Comparison of ENCODE assay signal across 10 mouse cellular contexts in genomic region chr6:87101955-87102353, GRCm38 (mm10). TPM values are rescaled to one million over a fixed set of nuclear protein-coding genes. Genes with fewer than 3 reads are reported as not detected.
DNase-seq lines count a peak whose midpoint lies in the region; ATAC-seq lines count a peak whose summit lies in the region.
"Had no signal": no experiment of that assay in that cellular context is flagged by ENCODE, and none has a peak within 500 bp of the region (broad histone marks: within the 10 kb centered on the region; RNA-seq: fewer than 3 reads in every experiment).

No protein-coding gene starts in this region.

- H3K36me3 ChIP-seq in liver, embryonic 11.5 days (ENCODE audit: control insufficient read depth, insufficient read depth, low read length): no peaks in the 10 kb centered on the region
- H3K36me3 ChIP-seq in hindbrain, embryonic 12.5 days: no peaks in the 10 kb centered on the region
- H3K36me3 ChIP-seq in midbrain, embryonic 16.5 days (ENCODE audit: control insufficient read depth, insufficient read depth, low read length): no peaks in the 10 kb centered on the region

- no peak overlapping the region for H3K9ac ChIP-seq in liver, embryonic 11.5 days (ENCODE audit: low read depth, low read length)
- 0 out of 2 replicates have a peak overlapping the region, but pooled peaks have one; percentile 2 for H3K9ac ChIP-seq in hindbrain, embryonic 12.5 days
- no peak overlapping the region for H3K9ac ChIP-seq in midbrain, embryonic 16.5 days (ENCODE audit: low read depth, low read length)

- H3K4me2 ChIP-seq in liver, embryonic 11.5 days: no peak overlapping the region
- no peak overlapping the region for H3K4me2 ChIP-seq in hindbrain, embryonic 12.5 days (replicated peaks)
- no peak overlapping the region for H3K4me2 ChIP-seq in midbrain, embryonic 16.5 days (ENCODE audit: low read length)

- 22% methylated on average over 4 of the region's 4 CpGs for WGBS in liver, embryonic 11.5 days
- WGBS in hindbrain, embryonic 12.5 days: 28% methylated on average over 4 of the region's 4 CpGs
- WGBS in midbrain, embryonic 16.5 days: 26% methylated on average over 4 of the region's 4 CpGs

- DNase-seq in CD4-positive, CD25-positive, alpha-beta regulatory T cell, adult 2 months (ENCODE audit: low read depth, low spot score): peak; percentile 10
- DNase-seq in liver, embryonic 11.5 days (ENCODE audit: low spot score): no peak
- no peak for DNase-seq in liver
- no peak for DNase-seq in left cerebral cortex, postnatal 25 days (ENCODE audit: low spot score in 2 of 2)
- no peak for DNase-seq in frontal cortex, postnatal 36 days (ENCODE audit: low spot score in 2 of 2)

- no peaks in the 10 kb centered on the region for H3K27me3 ChIP-seq in liver, embryonic 11.5 days (replicated peaks; ENCODE audit: control insufficient read depth, insufficient read depth, low read length)
- H3K27me3 ChIP-seq in hindbrain, embryonic 12.5 days: no peaks in the 10 kb centered on the region
- H3K27me3 ChIP-seq in midbrain, embryonic 16.5 days (ENCODE audit: control insufficient read depth, insufficient read depth, low read depth, low read length): no peaks in the 10 kb centered on the region

- intact Hi-C loops in left cerebral cortex, postnatal 25 days (cut with DNase I): loop anchor here (1.0 to 10.0 kb wide), 5 partner anchors 125 to 423 kb away; partner anchors contain the start of gene Antxr1

- H3K27ac ChIP-seq in liver, embryonic 11.5 days (ENCODE audit: low read depth, low read length): no peak overlapping the region
- no peak overlapping the region for H3K27ac ChIP-seq in hindbrain, embryonic 12.5 days
- no peak overlapping the region for H3K27ac ChIP-seq in midbrain, embryonic 16.5 days (ENCODE audit: low read length)

- no peak for ATAC-seq in CD4-positive, CD25-positive, alpha-beta regulatory T cell, adult 4 months
- 0 out of 2 replicates have a peak, but pooled peaks have one; percentile 47 for ATAC-seq in liver, embryonic 11.5 days (replicated peaks; ENCODE audit: low FRiP score)
- ATAC-seq in hindbrain, embryonic 12.5 days (ENCODE audit: low FRiP score): peak; percentile 49; the same call in 1 of the 2 replicates
- ATAC-seq in midbrain, embryonic 16.5 days: peak; percentile 34; the same call in 1 of the 2 replicates

- no peak overlapping the region for H3K4me3 ChIP-seq in liver, embryonic 11.5 days (ENCODE audit: low read depth, low read length)
- H3K4me3 ChIP-seq in hindbrain, embryonic 12.5 days: no peak overlapping the region
- H3K4me3 ChIP-seq in midbrain, embryonic 16.5 days (ENCODE audit: low read depth, low read length): no peak overlapping the region

- H3K4me1 ChIP-seq in liver, embryonic 11.5 days (replicated peaks; ENCODE audit: control insufficient read depth, insufficient read depth, low read length): peaks cover 8% of the 10 kb centered on the region
- peaks cover 18% of the 10 kb centered on the region for H3K4me1 ChIP-seq in hindbrain, embryonic 12.5 days
- H3K4me1 ChIP-seq in midbrain, embryonic 16.5 days (ENCODE audit: control insufficient read depth, insufficient read depth, low read length): peaks cover 10% of the 10 kb centered on the region

- H3K9me3 ChIP-seq in liver, embryonic 11.5 days (ENCODE audit: control insufficient read depth, low read length): no peaks in the 10 kb centered on the region
- no peaks in the 10 kb centered on the region for H3K9me3 ChIP-seq in hindbrain, embryonic 12.5 days (replicated peaks)
- H3K9me3 ChIP-seq in midbrain, embryonic 16.5 days (replicated peaks; ENCODE audit: control insufficient read depth, low read length, poor library complexity, severe bottlenecking): no peaks in the 10 kb centered on the region

RNA-seq across cellular contexts. Expression of gene D6Ertd527e, which starts 2.6 kb away (rescaled TPM):
- polyA plus RNA-seq in CD4-positive, CD25-positive, alpha-beta regulatory T cell, adult 4 months (2017; shearing (Covaris generic)): not detected
- polyA plus RNA-seq in liver, embryonic 11.5 days (2014; fragmentation: Nextera tagmentation; extraction: Ambion mirVana): 0.19 and 0.43 TPM in 2 replicates
- 0.10 and 0.52 TPM in 2 replicates for polyA plus RNA-seq in hindbrain, embryonic 12.5 days (2016; fragmentation: Nextera tagmentation; extraction: Ambion mirVana)
- 0.19 TPM in 1 of 2 replicates, not detected in the other for polyA plus RNA-seq in midbrain, embryonic 16.5 days (2015; fragmentation: Nextera tagmentation; extraction: Ambion mirVana)
- total RNA-seq in left cerebral cortex, postnatal 25 days (2021): not detected
- total RNA-seq: gastrocnemius, postnatal 36 days had no signal
- polyA plus RNA-seq: liver, embryonic 16.5 days had no signal

RNA-seq across cellular contexts. Expression of gene Gfpt1, which starts 59.3 kb away (rescaled TPM):
- polyA plus RNA-seq in CD4-positive, CD25-positive, alpha-beta regulatory T cell, adult 4 months (2017; shearing (Covaris generic)): 10 to 100 TPM; 21.8 to 27.7 TPM
- polyA plus RNA-seq in liver, embryonic 11.5 days (2014; fragmentation: Nextera tagmentation; extraction: Ambion mirVana): 15.8 and 18.3 TPM in 2 replicates
- polyA plus RNA-seq in hindbrain, embryonic 12.5 days (2016; fragmentation: Nextera tagmentation; extraction: Ambion mirVana): 25.5 and 25.7 TPM in 2 replicates
- 28.4 and 30.0 TPM in 2 replicates for polyA plus RNA-seq in midbrain, embryonic 16.5 days (2015; fragmentation: Nextera tagmentation; extraction: Ambion mirVana)
- 10 to 100 TPM; 53.6 to 56.9 TPM for total RNA-seq in left cerebral cortex, postnatal 25 days (2021)
